Mouse (Mus musculus) MEL (cell line): ENCODE measurements around the gene Tars.

Experiments
- CTCF ChIP-seq, 3 experiments: IDR thresholded peaks in 2 of 3; conservative IDR thresholded peaks in 1 of 3; 2 replicates each; pipeline ENCODE4 v1.5.1; 2011 to 2012; ENCODE audit warnings: low read length in 3 of 3, low read depth in 2 of 3, mild to moderate bottlenecking in 2 of 3, improper control_type of control experiment in 1 of 3, inconsistent platforms in 1 of 3, mixed read lengths in 1 of 3, moderate library complexity in 1 of 3; ENCODE audit not compliant: control insufficient read depth in 1 of 3, insufficient read depth in 1 of 3, poor library complexity in 1 of 3, severe bottlenecking in 1 of 3
- POLR2A ChIP-seq, 2 experiments: IDR thresholded peaks; 2 replicates each; pipeline ENCODE4 v1.6.1; 2011 to 2012; ENCODE audit warnings: low read length in 2 of 2, mild to moderate bottlenecking in 2 of 2, control low read depth in 1 of 2, improper control_type of control experiment in 1 of 2, low read depth in 1 of 2, moderate library complexity in 1 of 2; ENCODE audit not compliant: control insufficient read depth in 1 of 2, insufficient read depth in 1 of 2, poor library complexity in 1 of 2
- USF1 ChIP-seq: IDR thresholded peaks from 2 replicates; pipeline ENCODE4 v1.6.1; 2014; ENCODE audit warnings: low read depth, mild to moderate bottlenecking, inconsistent platforms, low read length, improper control_type of control experiment, moderate library complexity

GRCm38 (mm10) chr15:11370477-11371085, 28.9 kb downstream of the Tars start:
- TF ChIP-seq USF1 (no peak), POLR2A (IDR thresholded peaks at IDR 0.05; ENCODE audit: control insufficient read depth in 1 of 2, insufficient read depth in 1 of 2, low read depth in 1 of 2, low read length in 2 of 2, poor library complexity in 1 of 2) (no peak), CTCF (IDR thresholded peaks at IDR 0.05 in 2 of 3, conservative IDR thresholded peaks at IDR 0.05 in 1 of 3; ENCODE audit: control insufficient read depth in 1 of 3, insufficient read depth in 1 of 3, low read depth in 2 of 3, low read length in 3 of 3, poor library complexity in 1 of 3, severe bottlenecking in 1 of 3) (no peak)
